Comparison of ENCODE assay signal across 8 mouse cellular contexts in genomic region chr11:75193256-75194071, GRCm38 (mm10). TPM values are rescaled to one million over a fixed set of nuclear protein-coding genes. Genes with fewer than 3 reads are reported as not detected.
DNase-seq lines count a peak whose midpoint lies in the region; ATAC-seq and TF ChIP-seq lines count a peak whose summit lies in the region.

Rtn4rl1 (plus strand) TSS chr11:75193783.

- intact Hi-C loops in heart, postnatal 36 days (cut with DNase I), result loop anchor here (1.0 to 10.0 kb wide), 4 partner anchors 98 to 381 kb away; partner anchors contain the start of genes Rpa1 and Smyd4

- H3K4me2 ChIP-seq in forebrain, embryonic 12.5 days, result peak within 1 kb of the TSS; percentile 69
- peak within 1 kb of the TSS; percentile 87 for H3K4me2 ChIP-seq in lung, embryonic 14.5 days

- H3K27ac ChIP-seq in forebrain, embryonic 12.5 days, result no peak within 1 kb of the TSS
- H3K27ac ChIP-seq in layer of hippocampus, adult 2 months, result peak within 1 kb of the TSS; percentile 96
- no peak within 1 kb of the TSS for H3K27ac ChIP-seq in lung, embryonic 14.5 days (ENCODE audit: low read depth)

- WGBS in forebrain, embryonic 12.5 days, result under 1% methylated on average over 84 of the region's 84 CpGs
- WGBS in lung, embryonic 14.5 days, result under 1% methylated on average over 83 of the region's 84 CpGs

- ATAC-seq in forebrain, embryonic 12.5 days (ENCODE audit: low FRiP score), result no peak
- ATAC-seq in lung, embryonic 14.5 days (ENCODE audit: insufficient read depth), result peak; percentile 7; the same call in 1 of the 2 replicates

- H3K4me3 ChIP-seq in forebrain, embryonic 12.5 days (replicated peaks), result peak within 1 kb of the TSS; percentile 49
- peak within 1 kb of the TSS; percentile 87 for H3K4me3 ChIP-seq in layer of hippocampus, adult 2 months
- peak within 1 kb of the TSS; percentile 58 for H3K4me3 ChIP-seq in lung, embryonic 14.5 days (ENCODE audit: low read depth, low read length)

- DNase-seq in CD4-positive helper T cell, adult 2 months (ENCODE audit: low read depth, low spot score), result peak; percentile 91
- peak; percentile 81 for DNase-seq in adrenal gland, adult 8-10 months
- DNase-seq in heart, postnatal 36 days, result peak; percentile 69 to 79
- peak; percentile 73 to 77 for DNase-seq in layer of hippocampus, adult 2 months (ENCODE audit: low spot score in 2 of 2)
- DNase-seq in lung, embryonic 14.5 days, result peak; percentile 62
- DNase-seq in ovary, postnatal 10 days (ENCODE audit: low spot score), result peak; percentile 24
- peak; percentile 73 for DNase-seq in urinary bladder, adult 2 months (ENCODE audit: low spot score)

- peaks cover 58% of the 10 kb centered on the region for H3K4me1 ChIP-seq in forebrain, embryonic 12.5 days
- H3K4me1 ChIP-seq in lung, embryonic 14.5 days (ENCODE audit: insufficient read depth), result peaks cover 9% of the 10 kb centered on the region

- H3K27me3 ChIP-seq in forebrain, embryonic 12.5 days, result peaks cover 78% of the 10 kb centered on the region
- peaks cover 47% of the 10 kb centered on the region for H3K27me3 ChIP-seq in lung, embryonic 14.5 days (ENCODE audit: insufficient read depth, low read length)

- H3K9ac ChIP-seq in forebrain, embryonic 12.5 days, result peak within 1 kb of the TSS; percentile 48
- peak within 1 kb of the TSS; percentile 34 for H3K9ac ChIP-seq in lung, embryonic 14.5 days

- no peak for TF ChIP-seq CTCF in layer of hippocampus, adult 2 months (conservative IDR thresholded peaks at IDR 0.05)
- no peak for TF ChIP-seq CTCF in lung, embryonic 14.5 days (IDR thresholded peaks at IDR 0.05; ENCODE audit: low read depth)

- no peaks in the 10 kb centered on the region for H3K36me3 ChIP-seq in forebrain, embryonic 12.5 days (replicated peaks)
- no peaks in the 10 kb centered on the region for H3K36me3 ChIP-seq in lung, embryonic 14.5 days (ENCODE audit: insufficient read depth)

- H3K9me3 ChIP-seq in forebrain, embryonic 12.5 days, result no peaks in the 10 kb centered on the region
- H3K9me3 ChIP-seq in lung, embryonic 14.5 days (ENCODE audit: low read depth, low read length), result no peaks in the 10 kb centered on the region

RNA-seq across cellular contexts. Expression of gene Rtn4rl1, which starts in this region (rescaled TPM):
- total RNA-seq in adrenal gland, adult 8-10 months (2022), result 10 to 100 TPM; 39.9 to 74.9 (median 58.7) TPM
- 1.7 and 1.8 TPM in 2 replicates for polyA plus RNA-seq in forebrain, embryonic 12.5 days (2016; fragmentation: Nextera tagmentation; extraction: Ambion mirVana)
- 10 to 100 TPM in 1 of 2 experiments, 1 to 10 TPM in 1; 6.0 to 10.0 TPM for total RNA-seq in heart, postnatal 36 days (2021)
- 100 to 1,000 TPM; 104 to 110 TPM for total RNA-seq in layer of hippocampus, adult 2 months (2021)
- 1.1 and 1.5 TPM in 2 replicates for polyA plus RNA-seq in lung, embryonic 14.5 days (2014; fragmentation: Nextera tagmentation; extraction: Ambion mirVana)
- 23.3 and 34.8 TPM in 2 replicates for polyA plus RNA-seq in urinary bladder, adult 2 months (2012; rRNA removed)

Comparison
In these comparisons a context has a peak if more than half of its experiments do, and no peak if none do; other contexts are left out.
1. DNase-seq: peak in every context shown above with its lines; median percentile 91 in CD4-positive helper T cell, adult 2 months; 81 in adrenal gland, adult 8-10 months; 75 in layer of hippocampus, adult 2 months; 74 in heart, postnatal 36 days; 73 in urinary bladder, adult 2 months; 62 in lung, embryonic 14.5 days; 24 in ovary, postnatal 10 days.